Mouse (Mus musculus): ENCODE results near the gene Ercc1. TPM values are rescaled to one million over a fixed set of nuclear protein-coding genes. Genes with fewer than 3 reads are reported as not detected.

Gene Ercc1
- total RNA-seq, 1 experiment from 2014 or later, result 19.6 TPM

- ATAC-seq (ENCODE audit: extremely low read depth, insufficient number of reproducible peaks, low FRiP score, poor library complexity, severe bottlenecking), result no peak
These were observed 16.2 kb upstream of the Ercc1 start for GRCm38 (mm10) chr7:19328425-19328824.

- ATAC-seq (ENCODE audit: extremely low read depth, insufficient number of reproducible peaks, low FRiP score, poor library complexity, severe bottlenecking), result no peak
These were observed 12.7 kb upstream of the Ercc1 start for GRCm38 (mm10) chr7:19331910-19332309.

GRCm38 (mm10) chr7:19332709-19333352, 11.7 kb upstream of the Ercc1 start:
- ATAC-seq (ENCODE audit: extremely low read depth, insufficient number of reproducible peaks, low FRiP score, poor library complexity, severe bottlenecking), result peak; percentile 81

GRCm38 (mm10) chr7:19335583-19335982, 9.0 kb upstream of the Ercc1 start:
- peak; percentile 28; the same call in 1 of the 2 replicates for ATAC-seq (ENCODE audit: extremely low read depth, insufficient number of reproducible peaks, low FRiP score, poor library complexity, severe bottlenecking)

- ATAC-seq (ENCODE audit: extremely low read depth, insufficient number of reproducible peaks, low FRiP score, poor library complexity, severe bottlenecking), result no peak
These were observed 7.5 kb upstream of the Ercc1 start for GRCm38 (mm10) chr7:19337122-19337521.

GRCm38 (mm10) chr7:19338060-19338459, 6.5 kb upstream of the Ercc1 start:
- peak; percentile 65 for ATAC-seq (ENCODE audit: extremely low read depth, insufficient number of reproducible peaks, low FRiP score, poor library complexity, severe bottlenecking)

GRCm38 (mm10) chr7:19338596-19338995, 6.0 kb upstream of the Ercc1 start:
- ATAC-seq (ENCODE audit: extremely low read depth, insufficient number of reproducible peaks, low FRiP score, poor library complexity, severe bottlenecking), result no peak

GRCm38 (mm10) chr7:19341250-19341649, 3.3 kb upstream of the Ercc1 start:
- no peak for ATAC-seq (ENCODE audit: extremely low read depth, insufficient number of reproducible peaks, low FRiP score, poor library complexity, severe bottlenecking)

- ATAC-seq (ENCODE audit: extremely low read depth, insufficient number of reproducible peaks, low FRiP score, poor library complexity, severe bottlenecking), result no peak
These were observed 2.7 kb upstream of the Ercc1 start for GRCm38 (mm10) chr7:19341761-19342409.

GRCm38 (mm10) chr7:19342481-19343027, 2.0 kb upstream of the Ercc1 start:
- no peak; the same call in 1 of the 2 replicates for ATAC-seq (ENCODE audit: extremely low read depth, insufficient number of reproducible peaks, low FRiP score, poor library complexity, severe bottlenecking)

- ATAC-seq (ENCODE audit: extremely low read depth, insufficient number of reproducible peaks, low FRiP score, poor library complexity, severe bottlenecking), result peak; percentile 40; the same call in 1 of the 2 replicates
These were observed 1.3 kb upstream of the Ercc1 start for GRCm38 (mm10) chr7:19343210-19343808.

- ATAC-seq (ENCODE audit: extremely low read depth, insufficient number of reproducible peaks, low FRiP score, poor library complexity, severe bottlenecking), result peak; percentile 89
These were observed 427 bp downstream of the Ercc1 start for GRCm38 (mm10) chr7:19344938-19345471.

- no peak for ATAC-seq (ENCODE audit: extremely low read depth, insufficient number of reproducible peaks, low FRiP score, poor library complexity, severe bottlenecking)
These were observed 4.8 kb downstream of the Ercc1 start for GRCm38 (mm10) chr7:19349188-19349915.

GRCm38 (mm10) chr7:19350221-19350620, 5.6 kb downstream of the Ercc1 start:
- ATAC-seq (ENCODE audit: extremely low read depth, insufficient number of reproducible peaks, low FRiP score, poor library complexity, severe bottlenecking), result no peak

- ATAC-seq (ENCODE audit: extremely low read depth, insufficient number of reproducible peaks, low FRiP score, poor library complexity, severe bottlenecking), result no peak
These were observed 10.4 kb downstream of the Ercc1 start for GRCm38 (mm10) chr7:19354991-19355390.

GRCm38 (mm10) chr7:19356311-19356710, 11.7 kb downstream of the Ercc1 start:
- ATAC-seq (ENCODE audit: extremely low read depth, insufficient number of reproducible peaks, low FRiP score, poor library complexity, severe bottlenecking), result no peak

- ATAC-seq (ENCODE audit: extremely low read depth, insufficient number of reproducible peaks, low FRiP score, poor library complexity, severe bottlenecking), result no peak
These were observed 13.1 kb downstream of the Ercc1 start for GRCm38 (mm10) chr7:19357381-19358375.

- no peak for ATAC-seq (ENCODE audit: extremely low read depth, insufficient number of reproducible peaks, low FRiP score, poor library complexity, severe bottlenecking)
These were observed 14.1 kb downstream of the Ercc1 start for GRCm38 (mm10) chr7:19358634-19359033.

All from neutrophil, adult 5-6 weeks (primary cell).